Mouse (Mus musculus): ENCODE data around the gene Skida1.

- TF ChIP-seq CTCF (IDR thresholded peaks at IDR 0.05; ENCODE audit: extremely low read depth, insufficient read depth, insufficient read length, insufficient replicate concordance): no peak
- TF ChIP-seq POLR2A (IDR thresholded peaks at IDR 0.05; ENCODE audit: low read depth, low read length): no peak
These were observed 20.5 kb downstream of the Skida1 start for GRCm38 (mm10) chr2:18028140-18029021.

Measured in spleen, adult 2 months (tissue).